Mouse (Mus musculus) embryonic fibroblast, embryonic 13.5 days (primary cell): ENCODE data around the gene Cyp20a1.

Experiments
- CTCF ChIP-seq: IDR thresholded peaks from 2 replicates; pipeline ENCODE4 v1.5.1; 2011; ENCODE audit warnings: mild to moderate bottlenecking, control low read depth, low read length, moderate library complexity, borderline replicate concordance; ENCODE audit not compliant: insufficient read depth
- POLR2A ChIP-seq: IDR thresholded peaks from 2 replicates; pipeline ENCODE4 v1.6.1; 2011; ENCODE audit warnings: low read depth, mild to moderate bottlenecking, control low read depth, low read length, moderate library complexity

DNA sequence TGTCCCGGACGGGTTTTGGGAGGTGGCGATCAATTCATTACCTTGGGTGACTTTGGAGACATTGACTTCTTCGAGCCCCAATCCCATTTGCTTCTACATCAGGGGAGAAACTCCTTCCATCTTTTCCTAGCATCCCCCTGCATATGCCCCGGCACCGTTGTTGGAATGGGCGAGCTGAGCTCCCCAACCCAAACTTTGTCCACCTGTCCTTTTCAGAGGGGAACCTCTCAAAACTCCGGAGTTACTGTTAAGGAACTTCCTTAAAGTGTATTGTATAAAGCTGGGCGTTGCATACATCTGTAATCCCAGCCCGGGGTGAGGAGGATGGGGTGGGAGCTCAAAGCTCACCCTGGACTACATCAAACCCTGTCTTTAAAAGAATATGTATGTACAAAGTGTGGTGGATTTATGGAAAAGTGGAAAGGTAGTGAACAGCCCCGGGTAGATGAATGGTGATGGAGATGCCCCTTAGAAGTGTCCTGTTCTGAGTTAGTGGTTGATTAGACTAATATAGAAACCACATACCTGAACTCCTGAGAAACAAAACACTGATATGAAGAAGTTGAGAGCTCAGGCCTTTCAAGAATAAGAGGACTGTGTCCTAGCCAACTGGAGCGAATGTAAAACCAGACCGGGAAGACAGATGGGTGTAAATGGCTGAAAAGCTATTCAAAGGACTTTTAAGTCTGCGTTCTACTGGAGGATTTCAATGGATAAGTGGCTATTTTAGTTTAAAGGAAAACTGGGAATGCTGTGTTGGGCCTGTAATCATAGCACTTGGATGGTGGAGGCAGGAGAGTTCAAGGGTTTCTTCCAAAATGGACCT lies 720 bp downstream of the Cyp20a1 start:
- TF ChIP-seq CTCF, result no peak
- TF ChIP-seq POLR2A, result no peak; the same call in 1 of the 2 replicates
